Mouse (Mus musculus) stomach, embryonic 14.5 days (tissue): ENCODE data around the gene Fam187b. TPM values are rescaled to one million over a fixed set of nuclear protein-coding genes. Genes with fewer than 3 reads are reported as not detected.

Experiments
- ATAC-seq: fragments of 200-750 bp; cut with Nextera tagmentation; 2 replicates; pipeline ENCODE4 v1.8.0; 2017; ENCODE audit warnings: low read depth, moderate TSS enrichment; ENCODE audit not compliant: insufficient number of reproducible peaks, insufficient read depth, low FRiP score
- H3K27ac ChIP-seq: fragments of 300-500 bp; sonication (generic); 2 replicates; pipeline ENCODE4 v1.5.1; 2014; ENCODE audit warnings: mild to moderate bottlenecking, low read length, moderate library complexity, mixed read lengths
- H3K27me3 ChIP-seq: fragments of 300-500 bp; sonication (generic); 2 replicates; pipeline ENCODE4 v1.6.1; 2014; ENCODE audit warnings: low read length, control low read depth, mixed read lengths; ENCODE audit not compliant: control insufficient read depth, insufficient read depth
- H3K36me3 ChIP-seq: fragments of 300-500 bp; sonication (generic); 2 replicates; pipeline ENCODE4 v1.6.1; 2014; ENCODE audit warnings: mild to moderate bottlenecking, control low read depth, low read length, moderate library complexity, mixed read lengths; ENCODE audit not compliant: control insufficient read depth, insufficient read depth
- H3K4me1 ChIP-seq: fragments of 300-500 bp; sonication (generic); 2 replicates; pipeline ENCODE4 v1.6.1; 2014; ENCODE audit warnings: low read length, control low read depth, mixed read lengths; ENCODE audit not compliant: control insufficient read depth, insufficient read depth
- H3K4me2 ChIP-seq: fragments of 300-500 bp; sonication (generic); replicated peaks from 2 replicates; pipeline ENCODE4 v1.6.1; 2014; ENCODE audit warnings: low read depth, low read length, control low read depth
- H3K4me3 ChIP-seq: fragments of 300-500 bp; sonication (generic); 2 replicates; pipeline ENCODE4 v1.5.1; 2014; ENCODE audit warnings: low read depth, low read length, control low read depth
- H3K9ac ChIP-seq: fragments of 300-500 bp; sonication (generic); replicated peaks from 2 replicates; pipeline ENCODE4 v1.6.1; 2014; ENCODE audit warnings: low read depth, mild to moderate bottlenecking, control low read depth, low read length, moderate library complexity, mixed read lengths
- H3K9me3 ChIP-seq: fragments of 300-500 bp; sonication (generic); 2 replicates; pipeline ENCODE4 v1.6.1; 2016; ENCODE audit warnings: low read depth, low read length, control low read depth; ENCODE audit not compliant: control insufficient read depth
- WGBS: fragments of 180-500 bp; shearing (Covaris S2); extraction: QIAGEN DNeasy Blood & Tissue Kit; methylation state at CpG from one replicate; pipeline ENCODE4 v1.1.7; 2014; 5-methylcytosine and 5-hydroxymethylcytosine counted together
- polyA plus RNA-seq: library from polyadenylated mRNA; unstranded; fragments of >200 nt; fragmentation: Nextera tagmentation; extraction: Ambion mirVana; gene quantifications from 2 replicates; pipeline ENCODE4 v1.2.1, GENCODE M21; 2014

Gene Fam187b
- polyA plus RNA-seq, 1 experiment from 2014 or later = 6.4 TPM

GRCm38 (mm10) chr7:31008889-31009288 lies 35.3 kb downstream of the Fam187b start:
- Histone ChIP-seq H3K27me3 (no peaks in the 10 kb centered on the region), H3K9me3 (no peaks in the 10 kb centered on the region), H3K36me3 (no peaks in the 10 kb centered on the region), H3K4me1 (0 out of 2 replicates have a peak, but pooled peaks cover 2% of the 10 kb centered on the region), H3K4me2 (no peak overlapping the region), H3K4me3 (no peak overlapping the region), H3K9ac (no peak overlapping the region), H3K27ac (no peak overlapping the region)
- WGBS = 37% methylated on average over 3 of the region's 3 CpGs
- no peak for ATAC-seq

DNA sequence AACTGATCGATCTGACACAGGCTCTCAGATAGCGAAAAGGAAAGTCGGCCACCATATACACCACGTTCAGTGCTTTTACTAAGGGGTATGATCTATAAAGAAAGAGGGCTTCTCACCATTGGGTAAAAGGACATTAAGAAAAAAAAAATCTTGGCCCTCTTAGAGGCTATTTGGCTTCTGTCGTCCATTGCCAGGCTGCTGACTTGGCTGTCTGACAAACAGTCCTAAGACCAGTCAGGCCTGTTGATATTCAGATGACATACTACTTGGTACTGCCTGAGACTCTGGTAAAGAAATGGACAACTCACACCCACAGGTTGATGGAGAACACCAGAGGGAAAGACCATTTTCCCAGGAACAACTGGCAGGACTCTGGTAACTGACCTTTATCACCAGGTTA lies 39.4 kb downstream of the Fam187b start:
- ATAC-seq = no peak
- H3K27me3 ChIP-seq = no peaks in the 10 kb centered on the region
- 73% methylated on average over 5 of the region's 5 CpGs for WGBS

DNA sequence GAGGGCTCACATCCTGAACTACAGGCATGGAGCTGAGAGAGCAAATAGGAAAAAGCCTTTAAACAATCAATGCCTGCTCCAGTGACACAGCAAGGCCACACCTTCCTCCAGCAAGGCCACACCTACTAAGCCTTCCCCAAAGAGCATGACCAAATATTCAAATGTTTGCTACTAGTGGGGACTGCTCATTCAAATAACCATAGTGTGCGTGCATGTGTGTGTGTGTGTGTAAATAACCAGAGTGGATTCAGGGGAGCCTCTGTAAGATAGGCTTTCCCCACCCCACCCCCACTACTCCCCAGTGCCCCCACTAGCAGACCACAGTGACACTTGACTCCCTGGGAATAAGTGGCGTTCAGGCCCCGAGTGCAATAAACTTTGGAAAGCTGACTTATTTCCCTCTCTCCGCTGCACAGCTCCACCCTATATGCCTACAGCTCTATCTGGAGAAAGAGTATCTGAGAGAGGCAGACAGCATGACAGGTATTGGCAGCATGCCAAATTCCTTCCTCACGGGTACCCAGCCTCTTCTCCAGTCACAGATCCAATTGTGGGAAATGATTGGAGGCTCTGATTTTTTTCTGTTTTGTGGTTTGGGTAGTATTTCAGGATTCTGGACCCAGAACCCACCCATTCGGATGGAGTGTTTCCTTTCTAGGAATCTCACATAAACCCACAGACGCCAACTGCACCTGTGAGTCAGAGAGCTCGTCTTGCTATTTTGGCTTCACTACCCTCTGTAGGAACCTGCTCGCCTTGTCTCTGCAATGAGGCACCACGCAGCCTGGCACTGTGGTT lies 43.7 kb downstream of the Fam187b start:
- WGBS = 34% methylated on average over 10 of the region's 10 CpGs
- H3K9me3 ChIP-seq = no peaks in the 10 kb centered on the region
- H3K27ac ChIP-seq = no peak overlapping the region

More for the DNA sequence above, 39.4 kb downstream of the Fam187b start:
- Histone ChIP-seq H3K9me3 (no peaks in the 10 kb centered on the region), H3K9ac (no peak overlapping the region), H3K4me2 (no peak overlapping the region), H3K4me3 (no peak overlapping the region), H3K36me3 (no peaks in the 10 kb centered on the region), H3K4me1 (peaks cover 8% of the 10 kb centered on the region; the same call in 1 of the 2 replicates), H3K27ac (no peak overlapping the region)

DNA sequence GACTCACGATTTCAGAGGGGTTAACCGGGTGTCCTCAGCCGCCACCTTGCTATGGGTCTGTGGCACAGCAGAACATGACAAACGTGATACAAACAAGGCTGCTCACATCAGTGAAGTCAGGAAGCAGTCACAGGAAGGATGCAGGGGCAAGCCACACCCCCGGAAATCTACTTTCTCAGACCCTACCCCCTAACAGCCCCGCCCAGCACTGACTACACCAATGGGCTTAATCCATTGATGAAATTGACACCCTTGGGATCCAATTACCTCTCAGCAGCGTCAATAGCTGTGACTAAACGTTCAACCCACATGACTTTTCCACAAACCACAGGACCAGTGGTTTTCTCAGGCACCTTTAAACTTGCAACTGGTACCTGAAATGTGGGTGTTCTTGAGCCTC lies 55.0 kb downstream of the Fam187b start:
- H3K9me3 ChIP-seq = no peaks in the 10 kb centered on the region
- no peaks in the 10 kb centered on the region for H3K36me3 ChIP-seq
- H3K4me3 ChIP-seq = no peak overlapping the region
- H3K27ac ChIP-seq = no peak overlapping the region
- H3K4me2 ChIP-seq = no peak overlapping the region
- no peaks in the 10 kb centered on the region for H3K4me1 ChIP-seq
- ATAC-seq = no peak
- WGBS = 76% methylated on average over 8 of the region's 8 CpGs
- H3K27me3 ChIP-seq = no peaks in the 10 kb centered on the region
- H3K9ac ChIP-seq = no peak overlapping the region

More for the DNA sequence above, 43.7 kb downstream of the Fam187b start:
- Histone ChIP-seq H3K4me3 (no peak overlapping the region), H3K4me1 (peaks cover 6% of the 10 kb centered on the region; the same call in 1 of the 2 replicates), H3K36me3 (no peaks in the 10 kb centered on the region), H3K4me2 (no peak overlapping the region), H3K9ac (no peak overlapping the region), H3K27me3 (no peaks in the 10 kb centered on the region)
- peak; percentile 40; the same call in 1 of the 2 replicates for ATAC-seq

DNA sequence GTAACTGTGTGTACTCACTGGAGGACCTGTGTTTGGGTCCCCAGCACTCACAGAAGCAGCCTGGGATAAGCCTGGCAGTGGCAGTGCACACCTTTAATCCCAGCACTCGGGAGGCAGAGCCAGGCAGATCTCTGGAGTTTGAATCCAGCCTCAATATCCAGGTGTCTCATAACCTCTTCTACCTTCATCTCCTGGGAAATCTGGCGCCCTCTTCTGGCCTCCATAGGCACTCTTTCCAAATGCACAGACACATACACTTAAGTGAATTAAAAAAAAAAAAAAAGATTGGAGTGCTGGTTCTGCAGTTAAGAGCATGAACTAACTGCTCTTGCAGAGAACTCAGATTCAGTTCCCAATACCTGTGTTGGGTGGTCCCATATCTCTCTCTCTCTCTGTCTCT lies 57.1 kb downstream of the Fam187b start:
- Histone ChIP-seq H3K27ac (no peak overlapping the region), H3K4me3 (no peak overlapping the region), H3K9ac (no peak overlapping the region), H3K36me3 (no peaks in the 10 kb centered on the region), H3K4me2 (no peak overlapping the region), H3K4me1 (no peaks in the 10 kb centered on the region), H3K9me3 (no peaks in the 10 kb centered on the region), H3K27me3 (no peaks in the 10 kb centered on the region)
- 59% methylated on average over 2 of the region's 2 CpGs for WGBS
- no peak for ATAC-seq

DNA sequence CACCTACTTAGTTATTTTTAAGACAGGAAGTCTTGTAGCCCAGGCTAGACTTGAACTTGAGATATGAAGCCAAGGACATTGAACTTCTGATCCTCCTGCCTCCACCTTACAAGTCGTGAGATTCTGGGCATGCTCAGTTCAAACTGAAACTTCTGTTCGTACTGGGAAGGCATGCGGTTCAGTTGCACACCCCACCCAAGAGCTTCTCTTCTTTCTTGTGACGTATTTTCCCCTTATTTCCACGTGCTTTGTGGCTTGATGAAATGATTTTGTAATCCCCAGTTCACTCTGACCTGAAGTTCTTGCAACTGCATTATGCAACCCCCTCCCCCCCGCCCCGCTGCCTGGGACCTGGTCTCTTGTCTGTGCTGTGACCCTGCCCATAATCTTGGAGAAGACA lies 58.1 kb downstream of the Fam187b start:
- H3K4me2 ChIP-seq = no peak overlapping the region
- no peak for ATAC-seq
- 75% methylated on average over 7 of the region's 7 CpGs for WGBS
- no peaks in the 10 kb centered on the region for H3K36me3 ChIP-seq
- no peaks in the 10 kb centered on the region for H3K9me3 ChIP-seq
- no peak overlapping the region for H3K27ac ChIP-seq
- no peak overlapping the region for H3K4me3 ChIP-seq
- H3K4me1 ChIP-seq = no peaks in the 10 kb centered on the region
- no peaks in the 10 kb centered on the region for H3K27me3 ChIP-seq
- H3K9ac ChIP-seq = no peak overlapping the region

DNA sequence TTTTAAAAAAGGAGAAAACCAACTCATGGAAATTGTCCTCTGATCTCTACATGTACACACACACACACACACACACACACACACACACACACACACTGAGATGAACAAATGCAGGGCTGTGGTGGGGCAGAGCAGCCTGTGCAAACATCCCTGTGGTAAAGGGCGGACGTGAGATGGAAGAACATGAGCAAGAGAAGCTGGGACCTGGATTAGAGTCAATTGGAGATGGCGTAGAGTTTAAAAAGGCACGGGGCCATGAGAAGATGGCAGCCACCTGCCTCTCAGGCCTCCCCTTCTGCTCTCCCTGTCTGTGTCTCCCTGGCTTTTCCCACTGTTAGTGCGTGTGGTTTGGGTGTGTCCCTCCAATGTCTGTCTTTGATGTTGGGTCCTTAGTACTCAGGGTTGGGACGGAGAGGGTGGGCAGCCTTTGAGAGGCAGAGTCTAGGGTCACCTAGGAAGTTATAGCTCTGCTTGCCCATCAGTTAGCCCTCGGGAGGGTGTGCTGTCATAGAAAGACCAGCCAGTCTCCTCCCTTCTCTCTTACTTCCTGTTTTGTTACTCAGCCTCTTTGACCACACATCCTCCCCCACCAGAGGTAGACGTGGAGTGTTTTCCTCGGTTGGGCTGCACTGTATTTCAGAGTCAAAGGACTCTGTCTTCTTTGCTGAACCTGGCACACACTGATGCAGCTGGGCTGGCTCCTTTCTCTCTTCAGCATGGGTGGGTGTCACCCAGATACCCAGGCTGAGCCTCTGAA lies 60.0 kb downstream of the Fam187b start:
- Histone ChIP-seq H3K27ac (no peak overlapping the region), H3K36me3 (no peaks in the 10 kb centered on the region), H3K27me3 (no peaks in the 10 kb centered on the region), H3K9ac (no peak overlapping the region), H3K9me3 (no peaks in the 10 kb centered on the region), H3K4me3 (no peak overlapping the region), H3K4me1 (no peaks in the 10 kb centered on the region), H3K4me2 (no peak overlapping the region)
- 51% methylated on average over 9 of the region's 9 CpGs for WGBS
- ATAC-seq = no peak

DNA sequence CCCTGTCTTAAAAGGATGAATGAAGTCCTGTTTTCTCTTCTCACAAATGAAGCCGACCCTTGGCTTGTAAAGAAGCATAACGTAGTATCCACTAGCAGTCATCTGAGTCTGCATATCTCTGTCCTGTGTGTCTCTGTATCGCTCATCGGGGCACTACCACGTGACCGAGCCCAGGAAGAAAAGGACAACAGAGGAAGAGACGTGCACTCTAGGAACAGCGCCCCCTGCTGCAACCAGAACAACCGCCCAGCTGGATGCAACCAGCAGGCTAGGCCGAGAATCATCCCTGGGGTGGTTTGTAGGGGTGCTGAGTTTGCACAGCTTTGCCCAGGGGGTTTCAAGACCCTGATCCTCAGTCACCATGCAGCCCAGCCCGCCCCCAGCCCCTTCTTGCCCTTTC lies 61.2 kb downstream of the Fam187b start:
- H3K9ac ChIP-seq = no peak overlapping the region
- no peak overlapping the region for H3K27ac ChIP-seq
- no peaks in the 10 kb centered on the region for H3K4me1 ChIP-seq
- H3K9me3 ChIP-seq = no peaks in the 10 kb centered on the region
- WGBS = 63% methylated on average over 11 of the region's 11 CpGs
- H3K4me2 ChIP-seq = no peak overlapping the region
- no peak overlapping the region for H3K4me3 ChIP-seq
- ATAC-seq = no peak
- no peaks in the 10 kb centered on the region for H3K27me3 ChIP-seq
- no peaks in the 10 kb centered on the region for H3K36me3 ChIP-seq
